8 mouse cellular contexts compared by ENCODE assay signal in the genomic region with DNA sequence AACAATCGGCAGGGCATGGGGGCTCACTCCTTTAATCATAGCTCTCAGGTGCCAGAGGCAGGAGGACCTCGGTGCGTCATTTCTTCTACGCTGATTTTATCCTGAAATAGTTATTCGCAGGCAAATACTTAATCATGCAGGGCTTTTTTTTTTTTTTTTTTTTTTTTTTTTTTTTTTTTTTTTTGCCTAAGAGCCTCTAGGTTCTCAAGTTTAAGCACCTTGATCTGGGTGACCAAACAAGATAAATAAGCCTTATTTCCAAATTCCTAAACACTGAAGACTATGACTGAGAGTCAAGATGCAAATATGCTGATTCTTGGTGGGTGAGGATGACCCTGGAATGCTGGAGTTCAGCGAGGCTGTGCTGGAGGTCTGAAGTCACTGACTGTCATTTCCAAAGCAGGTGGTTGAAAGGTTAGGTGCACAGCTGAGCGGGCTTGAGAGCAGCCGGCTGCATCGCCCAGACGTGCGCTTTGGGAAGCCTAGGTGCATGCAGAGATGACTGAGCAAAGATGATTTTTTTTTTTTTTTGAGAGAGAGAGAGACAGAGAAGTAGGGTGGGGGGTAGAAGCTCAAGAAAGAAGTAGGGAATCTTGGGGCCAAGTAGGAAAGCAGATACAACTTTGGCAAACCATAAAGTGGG. TPM values are rescaled to one million over a fixed set of nuclear protein-coding genes. Genes with fewer than 3 reads are reported as not detected.
DNase-seq lines count a peak whose midpoint lies in the region; ATAC-seq lines count a peak whose summit lies in the region.

No protein-coding gene starts in this region.

- ATAC-seq in embryonic facial prominence, embryonic 13.5 days (ENCODE audit: insufficient number of reproducible peaks, insufficient read depth, low FRiP score, low TSS enrichment, low read depth) = no peak
- peak; percentile 11 for ATAC-seq in kidney, embryonic 15.5 days (replicated peaks; ENCODE audit: low FRiP score)
- peak; percentile 1; the same call in 1 of the 2 replicates for ATAC-seq in midbrain, embryonic 12.5 days (ENCODE audit: low FRiP score, low read depth)

- peak overlapping the region; percentile 83 for H3K4me2 ChIP-seq in embryonic facial prominence, embryonic 13.5 days
- H3K4me2 ChIP-seq in kidney, embryonic 15.5 days = peak overlapping the region; percentile 68
- H3K4me2 ChIP-seq in midbrain, embryonic 12.5 days (replicated peaks) = peak overlapping the region; percentile 76

- peak overlapping the region; percentile 84 for H3K9ac ChIP-seq in embryonic facial prominence, embryonic 13.5 days
- peak overlapping the region; percentile 52 for H3K9ac ChIP-seq in kidney, embryonic 15.5 days
- peak overlapping the region; percentile 75 for H3K9ac ChIP-seq in midbrain, embryonic 12.5 days (replicated peaks)

- H3K4me1 ChIP-seq in embryonic facial prominence, embryonic 13.5 days = peaks cover 24% of the 10 kb centered on the region
- peaks cover 8% of the 10 kb centered on the region for H3K4me1 ChIP-seq in kidney, embryonic 15.5 days
- H3K4me1 ChIP-seq in midbrain, embryonic 12.5 days = peaks cover 7% of the 10 kb centered on the region; the same call in 1 of the 2 replicates

- H3K4me3 ChIP-seq in embryonic facial prominence, embryonic 13.5 days = peak overlapping the region; percentile 85
- peak overlapping the region; percentile 86 for H3K4me3 ChIP-seq in kidney, embryonic 15.5 days (replicated peaks)
- H3K4me3 ChIP-seq in midbrain, embryonic 12.5 days = peak overlapping the region; percentile 80

- H3K9me3 ChIP-seq in embryonic facial prominence, embryonic 13.5 days = no peaks in the 10 kb centered on the region
- no peaks in the 10 kb centered on the region for H3K9me3 ChIP-seq in kidney, embryonic 15.5 days (replicated peaks)
- no peaks in the 10 kb centered on the region for H3K9me3 ChIP-seq in midbrain, embryonic 12.5 days

- 40% methylated on average over 11 of the region's 11 CpGs for WGBS in embryonic facial prominence, embryonic 13.5 days
- 34% methylated on average over 11 of the region's 11 CpGs for WGBS in kidney, embryonic 15.5 days
- WGBS in midbrain, embryonic 12.5 days = 42% methylated on average over 11 of the region's 11 CpGs

- H3K36me3 ChIP-seq in embryonic facial prominence, embryonic 13.5 days = peaks cover 17% of the 10 kb centered on the region
- peaks cover 24% of the 10 kb centered on the region for H3K36me3 ChIP-seq in kidney, embryonic 15.5 days
- H3K36me3 ChIP-seq in midbrain, embryonic 12.5 days = peaks cover 20% of the 10 kb centered on the region

- H3K27ac ChIP-seq in embryonic facial prominence, embryonic 13.5 days = no peak overlapping the region
- peak overlapping the region; percentile 83 for H3K27ac ChIP-seq in kidney, embryonic 15.5 days
- no peak overlapping the region; the same call in 1 of the 2 replicates for H3K27ac ChIP-seq in midbrain, embryonic 12.5 days (replicated peaks)

- peak; percentile 17 for DNase-seq in cerebellum, adult 11 months
- DNase-seq in cerebellum, adult 9-11 months = no peak
- DNase-seq in A20 (ENCODE audit: low read depth, low spot score) = peak; percentile 78
- peak; percentile 53 for DNase-seq in thymus, postnatal 4 days
- no peak for DNase-seq in urinary bladder, postnatal 25 days (ENCODE audit: low spot score)

- no peaks in the 10 kb centered on the region for H3K27me3 ChIP-seq in embryonic facial prominence, embryonic 13.5 days
- H3K27me3 ChIP-seq in kidney, embryonic 15.5 days = no peaks in the 10 kb centered on the region
- no peaks in the 10 kb centered on the region for H3K27me3 ChIP-seq in midbrain, embryonic 12.5 days

RNA-seq across cellular contexts. Expression of a gene that starts 0.9 kb away (rescaled TPM):
- 27.0 and 32.9 TPM in 2 replicates for polyA plus RNA-seq in embryonic facial prominence, embryonic 13.5 days (2015; fragmentation: Nextera tagmentation; extraction: Ambion mirVana)
- 23.7 and 28.0 TPM in 2 replicates for polyA plus RNA-seq in kidney, embryonic 15.5 days (2015; fragmentation: Nextera tagmentation; extraction: Ambion mirVana)
- polyA plus RNA-seq in midbrain, embryonic 12.5 days (2016; fragmentation: Nextera tagmentation; extraction: Ambion mirVana) = 28.2 and 30.2 TPM in 2 replicates

Comparison
In these comparisons a context has a peak if more than half of its experiments do, and no peak if none do; other contexts are left out.
1. DNase-seq: peak in cerebellum, adult 11 months (single experiment), A20 (single experiment) and thymus, postnatal 4 days (single experiment); none in cerebellum, adult 9-11 months (single experiment) and urinary bladder, postnatal 25 days (single experiment).
2. Peak in every context shown above with its lines, with median percentiles within 50 percentile points of each other: H3K4me2 ChIP-seq, H3K4me3 ChIP-seq and H3K9ac ChIP-seq.